Mouse (Mus musculus) intestine, embryonic 16.5 days (tissue): ENCODE results near the gene Fam167b. TPM values are rescaled to one million over a fixed set of nuclear protein-coding genes. Genes with fewer than 3 reads are reported as not detected.
A peak's percentile ranks its signal among the peaks of the same experiment; 100 is the strongest.

Source experiments
- ATAC-seq: fragments of 200-750 bp; cut with Nextera tagmentation; 2 replicates; pipeline ENCODE4 v1.8.0; 2017; ENCODE audit warnings: moderate TSS enrichment, moderate library complexity
- H3K27ac ChIP-seq: fragments of 300-500 bp; sonication (generic); 2 replicates; pipeline ENCODE4 v1.5.1; 2014; ENCODE audit warnings: mild to moderate bottlenecking, low read length
- H3K27me3 ChIP-seq: fragments of 300-500 bp; sonication (generic); replicated peaks from 2 replicates; pipeline ENCODE4 v1.6.1; 2014; ENCODE audit warnings: low read length, control low read depth, mixed read lengths; ENCODE audit not compliant: control insufficient read depth, insufficient read depth
- H3K36me3 ChIP-seq: fragments of 300-500 bp; sonication (generic); 2 replicates; pipeline ENCODE4 v1.6.1; 2014; ENCODE audit warnings: low read length, control low read depth; ENCODE audit not compliant: control insufficient read depth, insufficient read depth
- H3K4me1 ChIP-seq: fragments of 300-500 bp; sonication (generic); 2 replicates; pipeline ENCODE4 v1.6.1; 2014; ENCODE audit warnings: low read length, control low read depth, mixed read lengths; ENCODE audit not compliant: control insufficient read depth, insufficient read depth
- H3K4me2 ChIP-seq: fragments of 300-500 bp; sonication (generic); 2 replicates; pipeline ENCODE4 v1.6.1; 2014; ENCODE audit warnings: low read depth, low read length, control low read depth
- H3K4me3 ChIP-seq: fragments of 300-500 bp; sonication (generic); 2 replicates; pipeline ENCODE4 v1.5.1; 2014; ENCODE audit warnings: mild to moderate bottlenecking, low read length
- H3K9ac ChIP-seq: fragments of 300-500 bp; sonication (generic); 2 replicates; pipeline ENCODE4 v1.6.1; 2014; ENCODE audit warnings: low read depth, low read length
- H3K9me3 ChIP-seq: fragments of 300-500 bp; sonication (generic); 2 replicates; pipeline ENCODE4 v1.6.1; 2016; ENCODE audit warnings: low read length, control low read depth; ENCODE audit not compliant: control insufficient read depth
- WGBS: fragments of 180-500 bp; shearing (Covaris S2); extraction: QIAGEN DNeasy Blood & Tissue Kit; methylation state at CpG from one replicate; pipeline ENCODE4 v1.1.7; 2014; 5-methylcytosine and 5-hydroxymethylcytosine counted together
- polyA plus RNA-seq: library from polyadenylated mRNA; unstranded; fragments of >200 nt; fragmentation: Nextera tagmentation; extraction: Ambion mirVana; gene quantifications from 2 replicates; pipeline ENCODE4 v1.2.1, GENCODE M21; 2015

Gene Fam167b
- 2.3 and 2.4 TPM in 2 replicates for polyA plus RNA-seq

DNA sequence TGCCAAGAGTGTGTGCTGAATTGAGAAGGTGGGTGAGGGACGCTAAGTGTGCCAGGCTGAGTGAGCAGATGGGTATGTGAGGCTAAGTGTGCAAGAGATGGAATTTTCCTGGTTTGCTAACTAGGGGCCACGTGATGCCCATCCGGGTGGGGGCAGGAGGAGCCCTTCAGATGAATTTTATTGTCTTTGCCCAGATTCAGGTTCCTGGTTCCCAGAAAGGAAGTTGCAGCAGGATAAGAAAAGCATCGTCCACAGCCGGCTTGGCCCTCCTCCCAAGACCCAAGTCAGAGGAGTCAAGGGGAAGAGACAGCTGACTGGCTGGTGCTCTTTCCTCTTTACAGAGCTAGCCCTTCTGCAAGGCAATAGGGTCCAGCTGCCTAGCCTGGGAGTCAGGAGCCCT lies at the start of gene Fam167b:
Gene Fam167b (minus strand): TSS at position 84 of the 400 bp plus-strand sequence.
- ATAC-seq = no peak
- Histone ChIP-seq H3K27me3 (no peaks in the 10 kb centered on the region), H3K9ac (no peak within 1 kb of the TSS), H3K36me3 (no peaks in the 10 kb centered on the region), H3K9me3 (no peaks in the 10 kb centered on the region), H3K4me3 (no peak within 1 kb of the TSS), H3K4me1 (no peaks in the 10 kb centered on the region), H3K4me2 (no peak within 1 kb of the TSS), H3K27ac (no peak within 1 kb of the TSS)
- 82% methylated on average over 5 of the region's 5 CpGs for WGBS

- peaks cover 26% of the 10 kb centered on the region for H3K4me1 ChIP-seq
- H3K9ac ChIP-seq = no peak overlapping the region
- no peaks in the 10 kb centered on the region for H3K27me3 ChIP-seq
- H3K36me3 ChIP-seq = peaks cover 27% of the 10 kb centered on the region
- no peak for ATAC-seq
- H3K4me2 ChIP-seq = no peak overlapping the region
- no peak overlapping the region for H3K27ac ChIP-seq
- WGBS = 73% methylated on average over 6 of the region's 6 CpGs
- no peak overlapping the region for H3K4me3 ChIP-seq
- H3K9me3 ChIP-seq = no peaks in the 10 kb centered on the region
Measured at GRCm38 (mm10) chr4:129626035-129626434, 47.7 kb upstream of the Fam167b start.

GRCm38 (mm10) chr4:129625496-129625895 lies 47.1 kb upstream of the Fam167b start:
- no peak for ATAC-seq
- Histone ChIP-seq H3K9ac (no peak overlapping the region), H3K4me2 (peak overlapping the region; percentile 85; the same call in 1 of the 2 replicates), H3K4me3 (no peak overlapping the region), H3K4me1 (peaks cover 26% of the 10 kb centered on the region), H3K36me3 (peaks cover 27% of the 10 kb centered on the region), H3K27ac (peak overlapping the region; percentile 79), H3K27me3 (no peaks in the 10 kb centered on the region), H3K9me3 (no peaks in the 10 kb centered on the region)
- 45% methylated on average over 4 of the region's 4 CpGs for WGBS

GRCm38 (mm10) chr4:129625029-129625370 lies 46.7 kb upstream of the Fam167b start:
- H3K4me2 ChIP-seq = peak overlapping the region; percentile 85
- peak overlapping the region; percentile 77 for H3K4me3 ChIP-seq
- H3K9ac ChIP-seq = peak overlapping the region; percentile 61
- WGBS = 8% methylated on average over 6 of the region's 6 CpGs
- H3K4me1 ChIP-seq = peaks cover 26% of the 10 kb centered on the region
- no peaks in the 10 kb centered on the region for H3K9me3 ChIP-seq
- H3K27ac ChIP-seq = peak overlapping the region; percentile 79
- peaks cover 27% of the 10 kb centered on the region for H3K36me3 ChIP-seq
- H3K27me3 ChIP-seq = no peaks in the 10 kb centered on the region
- ATAC-seq = peak; percentile 16

DNA sequence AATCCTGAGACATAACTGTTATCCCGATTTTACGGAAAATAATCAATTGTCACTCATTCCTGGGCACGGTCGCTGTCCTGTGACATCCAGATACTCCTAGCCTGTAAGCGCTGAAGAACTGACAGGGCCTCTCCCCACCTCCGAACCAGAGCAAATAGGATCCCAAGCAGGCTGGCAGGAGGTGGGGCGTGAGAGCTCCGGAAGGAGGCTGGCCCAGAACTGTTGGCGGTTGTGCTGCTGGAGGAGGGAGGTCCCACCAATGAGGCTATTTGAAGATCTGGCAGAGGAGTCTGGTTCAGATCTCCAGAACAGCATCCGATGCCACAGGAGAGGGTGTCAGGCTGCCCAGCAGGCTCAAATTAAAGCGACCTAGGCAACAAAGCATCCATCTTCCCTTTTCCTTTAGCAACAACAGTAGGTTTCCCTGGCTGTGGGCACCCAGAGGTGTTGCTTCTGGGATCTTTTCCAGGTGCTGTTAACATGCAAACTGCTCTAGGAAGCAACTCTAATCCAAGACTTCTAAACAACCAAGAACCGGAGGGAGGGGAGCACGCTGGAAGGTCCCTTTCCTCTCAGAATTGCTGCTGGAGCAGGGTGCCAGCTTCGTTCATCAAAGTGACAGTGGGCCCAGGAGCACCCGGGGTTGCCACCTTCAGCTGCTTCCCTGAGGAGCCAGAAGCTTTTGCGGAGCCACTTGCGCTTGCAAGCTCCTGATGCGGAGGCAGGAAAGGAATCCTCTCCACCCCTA lies 46.1 kb upstream of the Fam167b start:
- Histone ChIP-seq H3K27me3 (no peaks in the 10 kb centered on the region), H3K27ac (peak overlapping the region; percentile 89)
- 2% methylated on average over 18 of the region's 18 CpGs for WGBS

DNA sequence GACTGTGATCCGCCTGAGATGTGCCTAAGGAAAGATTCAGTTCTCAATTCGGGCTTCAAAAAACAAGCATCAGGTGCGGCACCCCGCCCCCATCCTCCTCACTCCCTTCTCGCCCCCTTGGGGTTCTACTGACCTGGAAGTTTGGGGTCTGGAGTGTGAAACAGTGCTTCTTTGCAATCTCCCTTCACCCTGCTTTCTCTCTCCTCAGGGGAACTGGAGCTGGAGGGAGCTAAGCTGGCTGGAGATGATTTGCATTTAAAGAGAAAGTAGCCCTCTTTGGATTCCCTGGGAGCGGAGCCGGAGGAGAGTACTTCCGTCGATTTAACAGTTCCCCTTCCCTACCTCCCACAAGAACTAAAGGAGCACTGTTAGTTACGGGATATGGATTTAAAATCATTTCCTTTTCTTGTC lies 45.3 kb upstream of the Fam167b start, which contains the start of gene Ccdc28b:
Gene Ccdc28b (minus strand): TSS at position 267 of the 411 bp plus-strand sequence.
- Histone ChIP-seq H3K4me2 (peak within 1 kb of the TSS; percentile 85), H3K27ac (peak within 1 kb of the TSS; percentile 89), H3K4me1 (peaks cover 26% of the 10 kb centered on the region), H3K36me3 (peaks cover 16% of the 10 kb centered on the region), H3K27me3 (no peaks in the 10 kb centered on the region), H3K9me3 (no peaks in the 10 kb centered on the region), H3K4me3 (peak within 1 kb of the TSS; percentile 77), H3K9ac (peak within 1 kb of the TSS; percentile 89)
- ATAC-seq = peak; percentile 46
- WGBS = 0% methylated on average over 10 of the region's 10 CpGs

More for the DNA sequence above, 46.1 kb upstream of the Fam167b start:
- H3K9ac ChIP-seq = peak overlapping the region; percentile 89
- peak; percentile 94 for ATAC-seq
- H3K4me1 ChIP-seq = peaks cover 26% of the 10 kb centered on the region
- H3K4me2 ChIP-seq = peak overlapping the region; percentile 85
- H3K36me3 ChIP-seq = peaks cover 24% of the 10 kb centered on the region
- peak overlapping the region; percentile 77 for H3K4me3 ChIP-seq
- H3K9me3 ChIP-seq = no peaks in the 10 kb centered on the region

DNA sequence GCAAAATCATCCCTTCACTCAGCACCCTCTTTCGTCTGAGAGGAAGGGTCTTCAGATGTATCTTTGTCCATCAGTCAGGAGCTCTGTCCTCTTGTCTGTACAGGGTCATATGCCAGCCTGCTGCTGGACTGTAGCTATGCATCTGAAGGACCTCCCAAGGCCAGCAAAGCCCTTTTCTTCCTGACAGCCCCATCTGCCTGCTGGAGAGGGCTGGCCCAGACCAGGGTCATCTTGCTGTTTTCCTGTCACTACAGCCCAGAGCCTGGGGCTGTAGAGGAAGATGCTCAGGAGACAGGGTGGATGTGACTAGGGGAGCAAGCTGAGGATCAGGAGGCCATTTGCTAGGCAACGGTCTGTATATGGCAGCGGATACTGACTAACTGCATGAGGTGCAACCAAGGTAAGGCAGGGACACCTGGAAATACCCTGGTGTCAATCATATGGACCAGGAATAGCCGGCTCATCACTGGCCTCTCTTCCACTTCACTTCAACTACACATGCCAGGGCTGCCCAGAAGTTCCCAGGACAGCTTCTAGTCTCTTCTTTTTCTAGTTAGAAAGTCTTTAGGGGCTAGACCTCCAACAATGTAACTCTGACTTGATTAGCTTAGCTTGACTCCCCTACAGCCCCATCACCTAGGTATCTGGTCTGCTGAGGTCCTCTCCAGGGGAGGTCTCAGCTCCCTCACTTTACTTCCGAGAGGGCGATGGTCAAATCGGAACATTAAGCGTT lies 44.6 kb upstream of the Fam167b start:
- peak overlapping the region; percentile 89 for H3K9ac ChIP-seq
- H3K4me2 ChIP-seq = peak overlapping the region; percentile 85
- H3K4me1 ChIP-seq = peaks cover 30% of the 10 kb centered on the region
- no peaks in the 10 kb centered on the region for H3K27me3 ChIP-seq
- H3K4me3 ChIP-seq = peak overlapping the region; percentile 77
- WGBS = 17% methylated on average over 8 of the region's 8 CpGs
- H3K27ac ChIP-seq = peak overlapping the region; percentile 89
- peaks cover 10% of the 10 kb centered on the region; the same call in 1 of the 2 replicates for H3K36me3 ChIP-seq
- ATAC-seq = no peak
- H3K9me3 ChIP-seq = no peaks in the 10 kb centered on the region

DNA sequence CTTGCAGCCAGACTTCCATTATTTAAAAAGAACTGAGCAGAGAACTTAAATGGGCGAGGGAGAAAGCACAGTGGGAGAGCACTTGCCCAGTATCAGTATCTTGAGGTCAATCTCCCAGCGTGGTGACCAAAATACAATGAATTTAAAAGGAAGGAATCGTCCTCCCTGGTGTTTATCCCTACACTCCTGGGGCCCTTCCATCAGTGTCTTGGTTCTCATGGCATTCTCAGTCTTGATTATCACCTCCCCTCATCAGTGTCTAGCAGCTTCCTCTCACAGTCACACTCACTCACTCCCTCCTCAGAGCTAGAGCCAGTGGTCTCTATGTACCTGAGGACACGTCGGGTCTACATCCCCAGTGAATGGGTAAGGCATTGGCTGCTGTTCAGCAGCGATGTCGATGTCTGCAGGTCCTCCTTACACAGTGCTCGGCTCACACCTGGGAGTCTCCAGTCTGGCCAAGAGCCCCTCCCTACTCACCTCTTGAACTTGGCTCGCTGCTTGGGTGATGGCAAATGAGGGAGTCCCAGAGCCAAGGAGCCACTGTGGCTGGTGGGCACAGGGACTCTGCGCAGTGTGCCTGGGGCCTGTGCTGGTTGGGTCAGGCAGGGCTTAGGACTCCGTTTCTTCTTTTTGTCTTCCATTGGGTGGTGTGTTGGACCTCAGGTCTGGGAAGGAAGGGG lies 43.9 kb upstream of the Fam167b start:
- no peaks in the 10 kb centered on the region for H3K27me3 ChIP-seq
- peak overlapping the region; percentile 21; the same call in 1 of the 2 replicates for H3K27ac ChIP-seq
- H3K36me3 ChIP-seq = 0 out of 2 replicates have a peak, but pooled peaks cover 4% of the 10 kb centered on the region
- H3K4me1 ChIP-seq = peaks cover 32% of the 10 kb centered on the region
- no peaks in the 10 kb centered on the region for H3K9me3 ChIP-seq
- WGBS = 78% methylated on average over 11 of the region's 11 CpGs
- ATAC-seq = no peak
- no peak overlapping the region for H3K4me3 ChIP-seq
- peak overlapping the region; percentile 89 for H3K9ac ChIP-seq
- H3K4me2 ChIP-seq = no peak overlapping the region; the same call in 1 of the 2 replicates
